Mouse (Mus musculus) cerebellum, adult (tissue): Measurements from ENCODE around the gene BC048679.
"Not testable (repeated sequence)": the region's sequence is repeated elsewhere in the genome, so short reads cannot be mapped to it uniquely, and the experiment has no call there.

Experiments used
- ATAC-seq: cut with Nextera tagmentation; 2 replicates; pipeline ENCODE4 v1.9.2; 2017; ENCODE audit warnings: mild to moderate bottlenecking, moderate library complexity, mixed read lengths; ENCODE audit not compliant: insufficient number of reproducible peaks, low FRiP score, low TSS enrichment

Gene BC048679

DNA sequence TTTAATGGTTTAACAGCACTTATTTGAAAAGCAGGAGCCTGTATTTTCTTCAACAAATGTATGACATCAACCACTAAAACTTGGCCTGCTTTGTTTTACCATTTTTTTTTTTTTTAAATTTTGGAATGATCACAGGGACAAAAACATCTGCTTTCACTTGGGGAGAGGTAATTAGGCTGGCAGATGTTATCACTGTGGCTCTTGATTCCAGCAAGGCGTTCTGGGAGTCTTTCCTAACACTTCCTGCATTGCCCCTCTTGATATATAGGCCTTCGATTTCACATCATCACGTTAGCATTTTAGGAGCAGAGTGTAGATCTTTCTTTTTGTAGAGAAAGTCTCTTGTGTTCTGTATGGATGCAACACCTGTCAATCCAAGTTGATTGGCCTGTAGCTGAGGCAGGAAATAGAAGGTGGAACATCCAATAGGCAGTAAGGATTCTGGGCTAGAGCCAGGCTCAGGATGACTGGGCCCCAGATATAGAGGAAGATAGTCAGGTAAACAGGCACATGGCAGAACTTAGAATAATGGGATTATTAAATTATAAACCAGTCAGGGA lies 18.5 kb downstream of the BC048679 start:
- no peak for ATAC-seq

DNA sequence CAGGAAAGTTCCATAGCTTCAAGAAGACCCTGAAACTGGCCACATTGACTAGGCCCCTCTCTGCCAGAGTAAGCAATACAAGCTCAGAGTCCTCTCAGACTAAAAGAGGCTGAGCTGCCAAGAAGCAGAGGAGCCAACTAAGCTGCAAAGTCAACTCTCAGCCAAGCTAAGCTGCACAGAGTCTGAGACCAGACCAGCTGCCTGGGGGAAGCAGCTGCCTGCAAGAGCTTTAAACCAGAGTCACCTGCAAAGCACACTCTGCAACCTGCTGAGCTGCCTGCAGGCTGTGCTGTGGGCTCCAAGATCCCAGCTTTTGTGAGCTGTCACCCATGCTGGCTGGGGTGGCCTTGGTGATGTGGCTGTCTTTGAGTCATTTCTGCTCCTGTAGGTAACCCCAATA lies 19.8 kb downstream of the BC048679 start:
- not testable (repeated sequence) for ATAC-seq

DNA sequence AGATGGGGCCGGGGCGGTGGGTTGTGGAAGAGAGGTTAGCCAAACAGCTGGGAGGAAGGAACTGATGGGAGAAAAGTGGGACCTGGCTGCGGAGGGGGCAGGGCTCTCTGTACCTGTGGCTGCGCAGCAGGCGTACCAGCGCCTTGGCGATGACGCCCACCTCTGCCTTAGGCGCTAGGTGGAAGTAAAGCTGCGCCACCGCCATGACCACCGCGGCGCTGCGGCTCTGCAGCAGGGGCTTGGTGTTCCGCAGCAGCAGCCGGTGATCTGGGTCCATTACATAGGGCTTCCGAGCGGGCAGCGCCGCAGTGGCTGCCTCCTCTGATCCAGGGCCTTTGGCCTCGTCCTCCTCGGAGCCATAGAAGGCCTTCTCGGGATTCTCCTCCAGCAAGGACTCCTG lies 21.2 kb downstream of the BC048679 start:
- no peak for ATAC-seq

DNA sequence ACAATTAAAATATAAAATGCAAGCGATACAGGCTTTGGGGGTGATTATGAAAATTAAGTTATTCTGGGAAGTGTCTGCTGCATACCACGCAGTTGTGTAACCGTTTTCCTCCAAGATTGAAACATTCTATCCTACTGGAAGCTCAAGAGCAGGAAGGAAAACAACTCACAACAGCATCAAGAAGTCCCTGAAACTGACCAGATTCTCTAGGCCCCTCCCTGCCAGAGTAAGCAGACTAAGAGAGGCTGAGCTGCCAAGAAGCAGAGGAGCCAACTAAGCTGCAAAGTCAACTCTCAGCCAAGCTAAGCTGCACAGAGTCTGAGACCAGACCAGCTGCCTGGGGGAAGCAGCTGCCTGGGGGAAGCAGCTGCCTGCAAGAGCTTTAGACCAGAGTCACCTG lies 22.9 kb downstream of the BC048679 start:
- ATAC-seq = no peak

DNA sequence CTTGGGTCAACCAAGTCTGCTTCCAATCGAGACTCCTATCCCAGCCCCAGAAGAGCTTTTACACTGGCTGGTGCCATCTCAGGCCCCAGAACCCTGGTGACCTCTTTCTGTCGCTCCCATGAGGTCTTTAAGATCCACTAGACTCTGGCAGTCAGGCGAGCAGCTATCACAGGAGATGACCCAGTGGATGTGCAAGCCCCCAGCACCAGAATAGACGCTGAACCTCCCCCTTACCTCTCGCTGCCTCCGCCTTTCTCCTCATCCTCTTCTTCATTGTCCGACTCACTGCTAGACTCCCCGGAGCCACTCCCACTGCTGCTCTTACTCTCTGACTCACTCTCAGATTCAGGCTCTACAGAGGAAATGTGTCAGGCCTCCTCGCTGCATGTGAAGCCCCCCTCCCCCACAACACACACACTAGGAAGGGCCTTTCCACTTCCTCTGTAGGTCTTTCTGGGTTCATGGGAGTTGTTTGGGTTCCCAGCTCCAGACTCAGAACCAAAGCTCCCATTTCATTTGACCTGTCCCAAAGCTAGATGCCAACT lies 33.1 kb downstream of the BC048679 start:
- no peak for ATAC-seq

DNA sequence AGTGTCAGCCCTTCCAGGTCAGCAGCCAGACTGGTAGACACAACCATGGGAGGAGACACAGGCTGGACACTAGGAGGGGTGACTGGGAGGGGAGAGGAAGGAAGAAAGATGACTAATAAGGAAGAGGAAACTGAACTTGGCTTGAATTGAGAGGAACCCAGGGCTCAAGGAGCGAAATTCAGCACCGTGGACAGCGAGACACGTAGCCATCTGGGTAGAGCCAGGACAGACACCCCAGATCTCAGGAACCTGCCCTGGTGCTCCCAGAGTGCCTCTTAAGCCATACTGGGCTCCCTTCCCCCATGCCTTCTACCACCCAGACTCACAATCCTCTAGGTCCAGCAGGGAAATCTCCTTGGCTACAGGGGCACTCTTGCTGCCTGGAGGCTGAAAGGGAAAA lies 34.0 kb downstream of the BC048679 start:
- ATAC-seq = no peak

DNA sequence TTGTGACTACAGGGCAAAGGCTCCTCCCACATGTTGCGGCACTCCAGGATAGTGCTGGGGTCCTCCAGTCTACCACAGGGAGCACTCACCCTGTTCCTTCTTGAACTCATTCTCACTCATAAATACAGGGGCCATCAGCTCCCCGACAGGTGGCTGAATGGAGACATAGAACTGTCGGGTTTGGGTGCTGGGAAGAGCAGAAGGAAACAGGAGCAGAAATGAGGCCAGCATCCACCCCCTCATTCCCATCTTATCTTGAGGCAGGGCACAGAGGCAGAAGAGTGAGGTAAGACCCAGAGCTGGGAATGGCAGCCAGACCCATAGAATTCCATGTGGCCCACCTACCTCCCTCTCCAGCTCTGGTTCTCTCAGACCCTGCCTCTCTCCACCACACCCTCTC lies 35.3 kb downstream of the BC048679 start:
- ATAC-seq = no peak

DNA sequence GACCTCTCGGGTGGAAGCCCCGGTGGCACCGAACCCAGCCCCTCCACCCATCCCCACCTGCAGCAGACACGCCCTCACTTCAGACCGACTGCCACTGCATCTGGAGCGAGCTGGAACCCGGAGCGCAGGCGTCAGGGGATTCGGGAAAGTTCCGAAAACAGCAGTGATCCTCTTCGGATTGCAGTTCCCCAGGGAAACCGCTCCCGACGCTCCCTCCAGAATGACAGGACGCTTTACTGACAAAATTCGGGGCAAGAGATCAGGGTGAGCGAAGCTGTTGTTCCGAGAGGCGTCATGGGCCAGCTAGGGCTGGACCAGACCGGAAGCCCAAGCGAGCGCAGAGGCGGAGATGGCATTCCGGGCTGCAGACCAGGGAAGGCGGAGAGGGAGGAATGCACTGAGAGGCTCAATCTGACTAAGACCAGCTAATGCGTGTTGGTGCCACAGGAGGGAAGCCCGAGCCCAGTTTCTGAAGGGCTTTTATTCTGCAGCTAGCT lies 42.9 kb downstream of the BC048679 start, which contains the start of gene Cpeb1:
TSS of gene Cpeb1 (minus strand) at position 311 of the 497 bp plus-strand sequence.
- peak; percentile 42 for ATAC-seq

DNA sequence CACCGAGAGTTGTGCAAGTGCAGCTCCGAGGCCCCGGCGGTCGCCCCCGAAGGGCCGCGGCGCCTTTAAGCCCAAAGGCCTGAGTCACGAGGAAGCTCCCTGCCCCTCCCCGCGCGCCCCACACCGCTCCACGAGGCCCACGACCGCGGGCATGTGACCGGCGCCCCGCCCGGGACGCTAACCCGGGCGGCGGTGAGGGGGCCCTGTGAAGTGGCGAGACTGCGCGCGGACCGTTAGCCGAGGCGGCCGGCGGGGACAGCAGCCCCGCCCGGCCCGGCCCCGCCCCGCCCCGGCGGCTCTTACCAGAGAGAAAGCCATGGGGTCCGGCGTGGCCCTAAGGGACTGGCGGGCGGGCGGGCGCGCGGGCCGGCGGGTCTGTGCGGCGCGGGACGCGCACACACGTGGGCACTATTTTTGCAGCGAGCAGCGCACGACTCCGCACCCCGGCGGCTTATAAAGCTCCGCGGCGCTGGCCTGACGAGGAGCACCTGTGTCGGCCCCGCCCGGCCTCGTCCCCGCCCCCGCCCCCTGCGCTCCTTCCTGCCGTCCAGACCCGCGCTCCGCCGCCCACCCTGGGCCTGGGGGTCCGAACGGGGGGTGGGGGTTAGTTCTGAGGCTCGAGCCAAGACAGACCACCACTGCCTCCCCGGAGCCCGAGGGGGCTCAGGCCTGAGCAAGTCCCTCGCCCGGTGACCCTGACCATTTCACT lies 43.6 kb downstream of the BC048679 start:
- peak; percentile 60 for ATAC-seq

DNA sequence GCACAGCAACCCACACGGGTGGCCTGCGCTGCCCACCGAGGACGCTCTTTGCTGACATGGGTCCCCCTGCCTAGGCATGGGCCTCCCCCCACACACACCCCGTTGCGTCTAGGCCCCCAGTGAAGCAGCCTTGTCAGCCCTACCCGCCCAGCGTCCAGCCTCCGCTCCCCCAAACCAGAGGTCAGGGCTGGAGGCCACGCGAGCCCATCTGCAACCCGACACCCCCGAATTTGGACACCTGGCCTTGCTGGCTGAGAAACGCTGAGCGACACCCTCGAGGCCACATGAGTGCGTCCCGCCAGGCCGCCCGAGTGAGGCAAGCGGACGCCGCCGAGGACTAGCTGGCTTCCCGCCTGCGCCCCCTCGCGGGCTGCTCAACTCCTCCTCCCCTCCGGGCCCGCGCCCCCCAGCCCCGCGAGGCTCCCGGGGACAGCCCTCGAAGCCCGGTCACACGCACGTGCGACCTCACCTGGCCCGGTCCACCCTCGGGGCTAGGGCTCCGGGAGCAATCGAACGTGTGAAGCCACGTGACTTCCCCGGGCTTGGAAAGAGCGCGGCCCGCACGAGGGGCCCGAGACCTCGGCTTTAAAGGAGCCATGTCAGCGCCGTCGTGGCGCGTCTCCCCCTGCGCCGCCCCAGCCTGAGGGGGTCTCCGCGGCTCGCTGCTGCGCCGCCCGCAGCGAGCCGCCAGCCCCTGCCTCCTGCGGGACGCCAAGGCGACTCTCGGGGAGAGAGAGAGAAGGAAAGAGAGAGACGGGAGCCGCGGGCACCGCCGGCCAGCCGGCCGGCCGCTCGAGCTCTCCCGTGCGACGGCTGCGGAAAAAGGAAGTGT lies 44.4 kb downstream of the BC048679 start:
- peak; percentile 18; the same call in 1 of the 2 replicates for ATAC-seq

DNA sequence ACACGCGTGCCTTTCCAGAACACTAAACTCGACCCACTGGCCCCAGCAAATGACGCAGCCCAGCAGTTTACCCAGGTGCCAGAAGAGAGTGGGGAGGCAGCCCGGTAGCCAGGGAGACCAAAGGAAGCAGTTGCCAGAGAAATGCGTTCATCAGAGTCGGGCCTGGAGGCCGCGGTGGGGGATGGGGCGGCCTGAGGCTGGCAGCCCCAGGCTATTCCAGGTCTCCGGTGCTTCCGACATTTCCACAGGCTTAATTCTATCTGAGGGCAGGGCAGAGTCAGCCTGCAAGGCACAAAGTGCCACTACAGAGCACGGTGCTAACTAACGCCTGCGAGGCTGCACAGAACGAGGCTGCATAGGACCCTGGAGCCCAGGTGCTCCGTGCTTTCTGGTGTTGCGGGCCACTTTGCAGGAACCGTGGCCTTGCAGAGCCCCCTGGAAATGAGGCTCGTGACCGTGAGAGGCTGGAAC lies 45.1 kb downstream of the BC048679 start:
- no peak for ATAC-seq
